Mouse (Mus musculus) adrenal gland, postnatal 36 days (tissue): Measurements from ENCODE around the gene Tbc1d10c. TPM values are rescaled to one million over a fixed set of nuclear protein-coding genes. Genes with fewer than 3 reads are reported as not detected.

Source experiments
- DNase-seq, 2 experiments: peaks; one replicate each; pipeline ENCODE4 v3.0.0; 2021; ENCODE audit warnings: mixed read lengths in 1 of 2
- long read RNA-seq, 2 experiments: library from polyadenylated mRNA; stranded (forward); transcript quantifications; one replicate each; pipeline ENCODE4 v2.0.0; 2021; ENCODE audit warnings: borderline sequencing depth in 2 of 2
- total RNA-seq, 2 experiments: library from RNA; stranded (reverse); gene quantifications; 2 replicates each; pipeline ENCODE4 v1.2.3; 2021

The Tbc1d10c gene
- total RNA-seq: 1 to 10 TPM in 1 of 2 experiments, under 1 TPM in 1; 0.70 to 1.0 TPM
- long read RNA-seq, experiment 1: 0 reads
- long read RNA-seq, experiment 2, partial matches to known transcripts: 0 of 1 reads
- long read RNA-seq, experiment 2, other reads (novel, unspliced or antisense): 1 of 1 reads

- peak in 1 of 2 experiments; percentile 55 for DNase-seq
Observed at GRCm38 (mm10) chr19:4190831-4191334, at the start of gene Tbc1d10c. Gene Tbc1d10c (minus strand): TSS chr19:4191284.

GRCm38 (mm10) chr19:4240247-4240668 lies 49.2 kb upstream of the Tbc1d10c start:
- DNase-seq: no peak

- DNase-seq: no peak
Observed at GRCm38 (mm10) chr19:4234548-4234947, 43.5 kb upstream of the Tbc1d10c start.

GRCm38 (mm10) chr19:4232651-4233050 lies 41.6 kb upstream of the Tbc1d10c start:
- DNase-seq: no peak

- DNase-seq: no peak
Observed at GRCm38 (mm10) chr19:4232186-4232572, 41.1 kb upstream of the Tbc1d10c start.

GRCm38 (mm10) chr19:4231253-4232185 lies 40.4 kb upstream of the Tbc1d10c start, which contains the start of gene Pold4:
Gene Pold4 (plus strand): TSS chr19:4231899.
- DNase-seq: peak; percentile 96 to 99

- peak; percentile 78 to 80 for DNase-seq
Observed at GRCm38 (mm10) chr19:4230415-4230814, 39.3 kb upstream of the Tbc1d10c start.

- DNase-seq: no peak
Observed at GRCm38 (mm10) chr19:4229451-4230076, 38.5 kb upstream of the Tbc1d10c start.

GRCm38 (mm10) chr19:4228891-4229290 lies 37.8 kb upstream of the Tbc1d10c start:
- DNase-seq: no peak

- DNase-seq: peak; percentile 72 to 78
Observed at GRCm38 (mm10) chr19:4227894-4228678, 37.0 kb upstream of the Tbc1d10c start.

GRCm38 (mm10) chr19:4227446-4227845 lies 36.4 kb upstream of the Tbc1d10c start:
- no peak for DNase-seq

- no peak for DNase-seq
Observed at GRCm38 (mm10) chr19:4226779-4227178, 35.7 kb upstream of the Tbc1d10c start.

- DNase-seq: peak; percentile 54 to 67
Observed at GRCm38 (mm10) chr19:4222165-4222564, 31.1 kb upstream of the Tbc1d10c start.

- DNase-seq: peak; percentile 24 to 32
Observed at GRCm38 (mm10) chr19:4220957-4221743, 30.1 kb upstream of the Tbc1d10c start.

- no peak for DNase-seq
Observed at GRCm38 (mm10) chr19:4220416-4220815, 29.3 kb upstream of the Tbc1d10c start.

GRCm38 (mm10) chr19:4219943-4220342 lies 28.9 kb upstream of the Tbc1d10c start:
- DNase-seq: no peak

- DNase-seq: no peak
Observed at GRCm38 (mm10) chr19:4218784-4219183, 27.7 kb upstream of the Tbc1d10c start.

- no peak for DNase-seq
Observed at GRCm38 (mm10) chr19:4218293-4218692, 27.2 kb upstream of the Tbc1d10c start.

- DNase-seq: no peak
Observed at GRCm38 (mm10) chr19:4217855-4218254, 26.8 kb upstream of the Tbc1d10c start.

- DNase-seq: no peak
Observed at GRCm38 (mm10) chr19:4217140-4217539, 26.1 kb upstream of the Tbc1d10c start.
